Mouse (Mus musculus) B cell, adult 67 days (primary cell): Measurements from ENCODE around the gene Uba1y. TPM values are rescaled to one million over a fixed set of nuclear protein-coding genes. Genes with fewer than 3 reads are reported as not detected.

Experiments used
- total RNA-seq, 2 experiments: library from RNA; stranded (reverse); gene quantifications; 4 replicates each; pipeline ENCODE4 v1.2.4; 2023

The Uba1y gene
- total RNA-seq, result not detected

GRCm38 (mm10) chrY:818396-818795 is at the start of gene Uba1y:
Gene Uba1y, plus strand, starts transcription at chrY:818649.

DNA sequence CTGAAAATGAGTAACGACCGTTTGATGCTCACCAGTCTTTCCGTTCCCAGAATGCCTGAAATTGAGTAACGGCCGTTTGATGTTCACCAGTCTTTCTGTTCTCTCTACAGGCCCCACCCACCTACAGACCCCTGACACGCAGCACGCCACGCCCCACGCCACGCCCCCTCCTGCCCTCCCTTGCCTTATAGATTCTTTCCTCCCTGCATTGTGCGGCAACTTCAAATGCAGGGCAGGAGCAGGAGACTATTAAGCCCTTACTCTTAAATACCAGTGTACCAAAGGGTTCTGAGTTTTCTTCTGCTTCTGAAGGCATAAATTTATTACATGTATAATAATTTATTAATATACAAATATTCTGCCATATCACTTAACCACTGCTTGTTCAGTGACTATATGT is 21.1 kb upstream of the Uba1y start, which contains the start of gene Zfy1:
Gene Zfy1, minus strand, starts transcription at position 101 of the 400 bp plus-strand sequence.

Other genes with a start within 250 kb of the Uba1y start
- not detected for gene Zfy1, start 21.2 kb upstream of the Uba1y start, total RNA-seq
- gene Kdm5d, start 79.1 kb downstream of the Uba1y start, total RNA-seq, result 10 to 100 TPM in 1 of 2 experiments, not detected in 1; 51.1 TPM
- 100 to 1,000 TPM in 1 of 2 experiments, not detected in 1; 156 TPM for gene Eif2s3y, start 191.9 kb downstream of the Uba1y start, total RNA-seq